Comparison of ENCODE assay signal across 8 mouse cellular contexts in the genomic region with DNA sequence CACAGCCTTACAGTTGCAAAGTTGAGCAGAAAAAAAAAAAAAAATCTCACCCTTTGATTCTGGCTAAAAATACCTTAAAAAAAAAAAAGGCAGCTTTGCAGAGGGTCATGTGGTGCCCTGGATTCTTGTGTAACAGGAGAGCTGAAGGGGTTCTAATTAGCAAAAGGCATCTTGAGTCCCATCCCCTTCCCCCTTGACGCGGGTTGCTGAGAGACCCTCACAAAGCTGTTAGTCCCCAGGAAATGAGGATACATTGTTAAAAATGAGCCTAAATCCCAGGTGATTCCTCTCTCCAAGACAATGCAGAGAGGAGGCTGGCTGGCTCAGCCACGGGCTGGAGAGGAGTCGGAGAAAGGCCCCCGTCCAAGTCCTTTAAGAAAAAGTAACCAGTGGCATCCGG. TPM values are rescaled to one million over a fixed set of nuclear protein-coding genes. Genes with fewer than 3 reads are reported as not detected.
DNase-seq lines count a peak whose midpoint lies in the region; ATAC-seq lines count a peak whose summit lies in the region.
"Had no signal": no experiment of that assay in that cellular context is flagged by ENCODE, and none has a peak within 500 bp of the region (broad histone marks: within the 10 kb centered on the region; RNA-seq: fewer than 3 reads in every experiment).

No protein-coding gene starts in this region.

- 38% methylated on average over 6 of the region's 6 CpGs for WGBS in lung, embryonic 16.5 days
- 39% methylated on average over 6 of the region's 6 CpGs for WGBS in embryonic facial prominence, embryonic 14.5 days
- 43% methylated on average over 6 of the region's 6 CpGs for WGBS in limb, embryonic 10.5 days

- peak overlapping the region; percentile 75 for H3K27ac ChIP-seq in lung, embryonic 16.5 days (ENCODE audit: low read length)
- H3K27ac ChIP-seq in embryonic facial prominence, embryonic 14.5 days (replicated peaks; ENCODE audit: low read depth, low read length), result peak overlapping the region; percentile 16; the same call in 1 of the 2 replicates
- H3K27ac ChIP-seq in limb, embryonic 10.5 days, result peak overlapping the region; percentile 93
- H3K27ac ChIP-seq: liver, embryonic 12.5 days had no signal

- no peaks in the 10 kb centered on the region; the same call in 1 of the 2 replicates for H3K27me3 ChIP-seq in lung, embryonic 16.5 days (ENCODE audit: control insufficient read depth, insufficient read depth, low read depth, low read length)
- H3K27me3 ChIP-seq in embryonic facial prominence, embryonic 14.5 days (replicated peaks; ENCODE audit: control insufficient read depth, insufficient read depth, low read length), result no peaks in the 10 kb centered on the region
- no peaks in the 10 kb centered on the region for H3K27me3 ChIP-seq in limb, embryonic 10.5 days (ENCODE audit: low read depth, poor library complexity, severe bottlenecking)

- H3K36me3 ChIP-seq in lung, embryonic 16.5 days (ENCODE audit: control insufficient read depth, insufficient read depth, low read length), result no peaks in the 10 kb centered on the region
- H3K36me3 ChIP-seq in embryonic facial prominence, embryonic 14.5 days (ENCODE audit: control insufficient read depth, insufficient read depth, low read length), result no peaks in the 10 kb centered on the region
- no peaks in the 10 kb centered on the region for H3K36me3 ChIP-seq in limb, embryonic 10.5 days
- H3K36me3 ChIP-seq: liver, embryonic 12.5 days had no signal

- DNase-seq in lung, postnatal 10 days, result no peak
- no peak for DNase-seq in embryonic facial prominence, embryonic 14.5 days (ENCODE audit: low spot score)
- peak; percentile 55 for DNase-seq in limb, embryonic 10.5 days (ENCODE audit: low spot score)
- peak; percentile 81 for DNase-seq in testis, postnatal 14 days (ENCODE audit: low spot score)
- DNase-seq in embryo, embryonic 10.5 days (ENCODE audit: low spot score), result no peak
- DNase-seq in right cerebral cortex, adult 2 months (ENCODE audit: low spot score in 2 of 2), result no peak

- H3K9me3 ChIP-seq in lung, embryonic 16.5 days (ENCODE audit: control insufficient read depth, low read length), result no peaks in the 10 kb centered on the region
- H3K9me3 ChIP-seq in embryonic facial prominence, embryonic 14.5 days (ENCODE audit: control insufficient read depth, low read length), result no peaks in the 10 kb centered on the region
- H3K9me3 ChIP-seq in limb, embryonic 10.5 days (replicated peaks), result no peaks in the 10 kb centered on the region
- H3K9me3 ChIP-seq: liver, embryonic 12.5 days had no signal

- ATAC-seq in lung, embryonic 16.5 days (ENCODE audit: low read depth), result no peak
- ATAC-seq in embryonic facial prominence, embryonic 14.5 days (ENCODE audit: low read depth), result no peak

- H3K4me2 ChIP-seq in lung, embryonic 16.5 days (ENCODE audit: low read depth, low read length), result peak overlapping the region; percentile 67; the same call in 1 of the 2 replicates
- peak overlapping the region; percentile 58; the same call in 1 of the 2 replicates for H3K4me2 ChIP-seq in embryonic facial prominence, embryonic 14.5 days (ENCODE audit: low read depth, low read length)

- peaks cover 21% of the 10 kb centered on the region for H3K4me1 ChIP-seq in lung, embryonic 16.5 days (replicated peaks; ENCODE audit: control insufficient read depth, insufficient read depth, low read length)
- H3K4me1 ChIP-seq in embryonic facial prominence, embryonic 14.5 days (ENCODE audit: control insufficient read depth, insufficient read depth, low read length), result peaks cover 11% of the 10 kb centered on the region
- peaks cover 41% of the 10 kb centered on the region for H3K4me1 ChIP-seq in limb, embryonic 10.5 days
- H3K4me1 ChIP-seq: liver, embryonic 12.5 days had no signal

- H3K4me3 ChIP-seq in lung, embryonic 16.5 days (ENCODE audit: low read length), result no peak overlapping the region
- no peak overlapping the region for H3K4me3 ChIP-seq in embryonic facial prominence, embryonic 14.5 days (ENCODE audit: low read depth, low read length)
- peak overlapping the region; percentile 44; the same call in 1 of the 2 replicates for H3K4me3 ChIP-seq in limb, embryonic 10.5 days
- H3K4me3 ChIP-seq: liver, embryonic 12.5 days had no signal

- H3K9ac ChIP-seq in lung, embryonic 16.5 days (ENCODE audit: low read length), result no peak overlapping the region
- 0 out of 2 replicates have a peak overlapping the region, but pooled peaks have one; percentile 4 for H3K9ac ChIP-seq in embryonic facial prominence, embryonic 14.5 days (ENCODE audit: low read depth, low read length)
- H3K9ac ChIP-seq: liver, embryonic 12.5 days had no signal

RNA-seq across cellular contexts. Expression of a gene that starts 36.6 kb away (rescaled TPM):
- 31.2 and 37.2 TPM in 2 replicates for polyA plus RNA-seq in lung, embryonic 16.5 days (2015; fragmentation: Nextera tagmentation; extraction: Ambion mirVana)
- polyA plus RNA-seq in embryonic facial prominence, embryonic 14.5 days (2014; fragmentation: Nextera tagmentation; extraction: Ambion mirVana), result 17.0 and 23.4 TPM in 2 replicates
- 153 and 241 TPM in 2 replicates for polyA plus RNA-seq in limb, embryonic 10.5 days (2016; fragmentation: Nextera tagmentation; extraction: Ambion mirVana)

Comparison
In these comparisons a context has a peak if more than half of its experiments do, and no peak if none do; other contexts are left out.
1. H3K27ac ChIP-seq: peak in every context shown above with its lines; median percentile 93 in limb, embryonic 10.5 days; 75 in lung, embryonic 16.5 days; 16 in embryonic facial prominence, embryonic 14.5 days.
2. DNase-seq: peak in limb, embryonic 10.5 days (single experiment) and testis, postnatal 14 days (single experiment); none in lung, postnatal 10 days (single experiment), embryonic facial prominence, embryonic 14.5 days (single experiment), embryo, embryonic 10.5 days (single experiment) and right cerebral cortex, adult 2 months (0 of 2).